Mouse (Mus musculus) MEL (cell line): ENCODE results near the gene Cys1. TPM values are rescaled to one million over a fixed set of nuclear protein-coding genes. Genes with fewer than 3 reads are reported as not detected.

Source experiments
- DNase-seq: peaks from one replicate; pipeline ENCODE4 v3.0.0; 2011; ENCODE audit warnings: low read depth, low spot score
- H3K27ac ChIP-seq: 2 replicates; pipeline ENCODE4 v1.5.1; 2012; ENCODE audit warnings: low read depth, mild to moderate bottlenecking, control low read depth, low read length, moderate library complexity; ENCODE audit not compliant: control insufficient read depth
- H3K27me3 ChIP-seq, 2 experiments: fragments of 150-350 bp in 1 of 2; sonication (generic) in 1 of 2; 2 replicates each; pipeline ENCODE4 v1.6.1; 2012; ENCODE audit warnings: low read length in 2 of 2, mild to moderate bottlenecking in 2 of 2, improper control_type of control experiment in 1 of 2, moderate library complexity in 1 of 2; ENCODE audit not compliant: insufficient read depth in 2 of 2, control insufficient read depth in 1 of 2
- H3K36me3 ChIP-seq, 2 experiments: 2 replicates each; pipeline ENCODE4 v1.6.1; 2012 to 2014; ENCODE audit warnings: low read length in 2 of 2, improper control_type of control experiment in 1 of 2, inconsistent platforms in 1 of 2, mild to moderate bottlenecking in 1 of 2; ENCODE audit not compliant: insufficient read depth in 2 of 2, control insufficient read depth in 1 of 2
- H3K4me1 ChIP-seq, 2 experiments: fragments of 150-350 bp in 1 of 2; sonication (generic) in 1 of 2; 2 replicates each; pipeline ENCODE4 v1.6.1; 2012; ENCODE audit warnings: low read length in 2 of 2, improper control_type of control experiment in 1 of 2, mild to moderate bottlenecking in 1 of 2; ENCODE audit not compliant: insufficient read depth in 2 of 2, control insufficient read depth in 1 of 2
- H3K4me3 ChIP-seq, 2 experiments: fragments of 150-350 bp in 1 of 2; sonication (generic) in 1 of 2; 2 replicates each; pipeline ENCODE4 v1.5.1; 2012; ENCODE audit warnings: low read depth in 2 of 2, low read length in 2 of 2, mild to moderate bottlenecking in 2 of 2, moderate library complexity in 2 of 2, control low read depth in 1 of 2, improper control_type of control experiment in 1 of 2; ENCODE audit not compliant: control insufficient read depth in 1 of 2, insufficient read depth in 1 of 2
- H3K79me2 ChIP-seq: 2 replicates; pipeline ENCODE4 v1.6.1; 2012; ENCODE audit warnings: mild to moderate bottlenecking, low read length, moderate library complexity; ENCODE audit not compliant: control insufficient read depth, poor library complexity, insufficient read depth
- H3K9ac ChIP-seq: 2 replicates; pipeline ENCODE4 v1.6.1; 2012; ENCODE audit warnings: low read depth, mild to moderate bottlenecking, control low read depth, low read length, moderate library complexity; ENCODE audit not compliant: control insufficient read depth, poor library complexity, severe bottlenecking
- H3K9me3 ChIP-seq: fragments of 150-350 bp; sonication (generic); replicated peaks from 2 replicates; pipeline ENCODE4 v1.6.1; 2012; ENCODE audit warnings: mild to moderate bottlenecking, low read length, improper control_type of control experiment, moderate library complexity; ENCODE audit not compliant: insufficient read depth
- CHD2 ChIP-seq: IDR thresholded peaks from 2 replicates; pipeline ENCODE4 v1.6.1; 2011; ENCODE audit warnings: low read length, improper control_type of control experiment
- CTCF ChIP-seq, 3 experiments: IDR thresholded peaks in 2 of 3; conservative IDR thresholded peaks in 1 of 3; 2 replicates each; pipeline ENCODE4 v1.5.1; 2011 to 2012; ENCODE audit warnings: low read length in 3 of 3, low read depth in 2 of 3, mild to moderate bottlenecking in 2 of 3, improper control_type of control experiment in 1 of 3, inconsistent platforms in 1 of 3, mixed read lengths in 1 of 3, moderate library complexity in 1 of 3; ENCODE audit not compliant: control insufficient read depth in 1 of 3, insufficient read depth in 1 of 3, poor library complexity in 1 of 3, severe bottlenecking in 1 of 3
- E2F4 ChIP-seq: IDR thresholded peaks from 2 replicates; pipeline ENCODE4 v1.6.1; 2011; ENCODE audit warnings: low read depth, low read length, improper control_type of control experiment, borderline replicate concordance
- ELF1 ChIP-seq: IDR thresholded peaks from 2 replicates; pipeline ENCODE4 v1.6.1; 2014; ENCODE audit warnings: low read depth, mild to moderate bottlenecking, inconsistent platforms, low read length, improper control_type of control experiment, moderate library complexity
- ETS1 ChIP-seq: IDR thresholded peaks from 2 replicates; pipeline ENCODE4 v1.6.1; 2012; ENCODE audit warnings: low read depth, mild to moderate bottlenecking, inconsistent platforms, low read length, improper control_type of control experiment, moderate library complexity
- GATA1 ChIP-seq: IDR thresholded peaks from 2 replicates; pipeline ENCODE4 v1.6.1; 2011; ENCODE audit warnings: low read depth, low read length, improper control_type of control experiment
- MAX ChIP-seq: IDR thresholded peaks from 2 replicates; pipeline ENCODE4 v1.6.1; 2011; ENCODE audit warnings: low read length, improper control_type of control experiment
- MEF2A ChIP-seq: IDR thresholded peaks from 2 replicates; pipeline ENCODE4 v1.6.1; 2014; ENCODE audit warnings: low read depth, mild to moderate bottlenecking, inconsistent platforms, low read length, improper control_type of control experiment; ENCODE audit not compliant: poor library complexity, insufficient replicate concordance, severe bottlenecking; ENCODE audit errors: extremely low read depth
- MXI1 ChIP-seq: IDR thresholded peaks from 2 replicates; pipeline ENCODE4 v1.6.1; 2011; ENCODE audit warnings: mild to moderate bottlenecking, low read depth, low read length, improper control_type of control experiment
- MYB ChIP-seq: IDR thresholded peaks from 2 replicates; pipeline ENCODE4 v1.6.1; 2011; ENCODE audit warnings: mild to moderate bottlenecking, low read depth, low read length, improper control_type of control experiment
- NELFE ChIP-seq: IDR thresholded peaks from 2 replicates; pipeline ENCODE4 v1.6.1; 2011; ENCODE audit warnings: low read depth, low read length, improper control_type of control experiment
- NRF1 ChIP-seq: IDR thresholded peaks from 2 replicates; pipeline ENCODE4 v1.6.1; 2014; ENCODE audit warnings: low read depth, mild to moderate bottlenecking, inconsistent platforms, low read length, improper control_type of control experiment, moderate library complexity; ENCODE audit not compliant: poor library complexity, insufficient read depth, severe bottlenecking
- RAD21 ChIP-seq: IDR thresholded peaks from 2 replicates; pipeline ENCODE4 v1.6.1; 2011; ENCODE audit warnings: mild to moderate bottlenecking, low read depth, low read length, improper control_type of control experiment
- SMC3 ChIP-seq: IDR thresholded peaks from 2 replicates; pipeline ENCODE4 v1.6.1; 2011; ENCODE audit warnings: low read depth, low read length, improper control_type of control experiment
- TAL1 ChIP-seq: IDR thresholded peaks from 2 replicates; pipeline ENCODE4 v1.6.1; 2012; ENCODE audit warnings: mild to moderate bottlenecking, inconsistent platforms, low read length, moderate library complexity, mixed read lengths
- ZKSCAN1 ChIP-seq: IDR thresholded peaks from 2 replicates; pipeline ENCODE4 v1.6.1; 2012; ENCODE audit warnings: low read depth, mild to moderate bottlenecking, inconsistent platforms, low read length, improper control_type of control experiment, moderate library complexity
- polyA plus RNA-seq, 2 experiments: library from polyadenylated mRNA; stranded (reverse) in 1 of 2; unstranded in 1 of 2; fragments of >175 nt in 1 of 2; fragments of >200 nt in 1 of 2; gene quantifications; 2 replicates each; pipeline versions ENCODE4 v1.2.1 to v1.2.4; 2012; ENCODE audit warnings: low replicate concordance in 2 of 2, low read depth in 1 of 2; ENCODE audit not compliant: insufficient read length in 2 of 2, insufficient read depth in 1 of 2, missing spikeins in 1 of 2
- total RNA-seq: library from RNA; depleted of rRNA; stranded (reverse); fragments of 300-350 nt; gene quantifications from 2 replicates; pipeline ENCODE4 v1.2.3, GENCODE M21; 2012

Gene Cys1
- total and polyA plus RNA-seq, 3 experiments: not detected

GRCm38 (mm10) chr12:24656436-24656835, 25.2 kb downstream of the Cys1 start:
- no peak for TF ChIP-seq CHD2
- no peak for TF ChIP-seq MEF2A
- no peak for TF ChIP-seq NELFE
- no peak for TF ChIP-seq ETS1
- TF ChIP-seq MYB: no peak
- no peak for TF ChIP-seq GATA1
- TF ChIP-seq MAX: no peak
- TF ChIP-seq MXI1: no peak
- TF ChIP-seq ZKSCAN1: no peak
- TF ChIP-seq, all 39 proteins: peak for 0
- Histone ChIP-seq H3K4me3 (no peak overlapping the region), H3K4me1 (peaks cover 0 to 16% of the 10 kb centered on the region in 2 experiments; a peak in 3 of 4 replicates), H3K9me3 (no peaks in the 10 kb centered on the region), H3K27me3 (no peaks in the 10 kb centered on the region), H3K27ac (no peak overlapping the region), H3K36me3 (peaks cover 0 to 14% of the 10 kb centered on the region in 2 experiments; a peak in 2 of 4 replicates), H3K79me2 (peaks cover under 1% of the 10 kb centered on the region; the same call in 1 of the 2 replicates), H3K9ac (no peak overlapping the region)
- no peak for DNase-seq

GRCm38 (mm10) chr12:24654065-24654862, 27.3 kb downstream of the Cys1 start:
- peaks cover 0 to 12% of the 10 kb centered on the region in 2 experiments; a peak in 2 of 4 replicates for H3K36me3 ChIP-seq
- no peak for DNase-seq
- no peaks in the 10 kb centered on the region for H3K27me3 ChIP-seq
- TF ChIP-seq MAX: no peak
- no peak for TF ChIP-seq RAD21
- TF ChIP-seq TAL1: no peak
- no peak for TF ChIP-seq ELF1
- TF ChIP-seq SMC3: no peak
- no peak for TF ChIP-seq E2F4
- TF ChIP-seq NRF1: no peak
- no peak for TF ChIP-seq CTCF (IDR thresholded peaks at IDR 0.05 in 2 of 3, conservative IDR thresholded peaks at IDR 0.05 in 1 of 3; ENCODE audit: control insufficient read depth in 1 of 3, insufficient read depth in 1 of 3, low read depth in 2 of 3, low read length in 3 of 3, poor library complexity in 1 of 3, severe bottlenecking in 1 of 3)
- TF ChIP-seq, all 39 proteins: peak for 0
- H3K4me3 ChIP-seq: no peak overlapping the region
- H3K27ac ChIP-seq: no peak overlapping the region
- no peaks in the 10 kb centered on the region for H3K9me3 ChIP-seq
- peaks cover 0 to 20% of the 10 kb centered on the region in 2 experiments; a peak in 3 of 4 replicates for H3K4me1 ChIP-seq
- H3K79me2 ChIP-seq: peaks cover 3% of the 10 kb centered on the region; the same call in 1 of the 2 replicates
- no peak overlapping the region for H3K9ac ChIP-seq
